Mouse (Mus musculus): ENCODE data around the gene Mark3. TPM values are rescaled to one million over a fixed set of nuclear protein-coding genes. Genes with fewer than 3 reads are reported as not detected.

Mark3 gene
- total and polyA plus RNA-seq, 3 experiments, result 34.3 to 51.2 (median 40.2) TPM

- Histone ChIP-seq H3K9ac (ENCODE audit: insufficient read depth, low read depth) (no peak overlapping the region), H3K4me2 (ENCODE audit: insufficient read depth, low read depth, poor library complexity, severe bottlenecking) (no peak overlapping the region), H3K27ac (ENCODE audit: insufficient read depth, low read depth) (no peak overlapping the region), H3K36me3 (replicated peaks in 1 of 2; ENCODE audit: control insufficient read depth in 1 of 2, insufficient read depth in 1 of 2, low read length in 1 of 2) (peaks cover 15 to 62% of the 10 kb centered on the region in 2 experiments), H3K27me3 (replicated peaks) (no peaks in the 10 kb centered on the region), H3K79me2 (replicated peaks; ENCODE audit: control insufficient read depth, extremely low read depth, insufficient read depth, poor library complexity, severe bottlenecking) (no peaks in the 10 kb centered on the region), H3K9me3 (replicated peaks; ENCODE audit: low read length) (no peaks in the 10 kb centered on the region), H3K4me1 (ENCODE audit: control insufficient read depth in 1 of 2, insufficient read depth in 2 of 2) (peaks cover 0 to 20% of the 10 kb centered on the region in 2 experiments; a peak in 1 of 4 replicates), H3K4me3 (replicated peaks in 1 of 3; ENCODE audit: low read depth in 2 of 3, low read length in 2 of 3, poor library complexity in 1 of 3) (no peak overlapping the region)
- dilution Hi-C loops (cut with MboI; ENCODE audit: extremely low pct_ligation_motif_present, extremely low pct_unique_long_range_greater_than_20kb, low sequenced_read_pairs), result no loop called here
- in situ Hi-C loops (cut with MboI; ENCODE audit: low pct_ligation_motif_present, low pct_unique_long_range_greater_than_20kb, low sequenced_read_pairs), result no loop called here
- no peak for TF ChIP-seq JUND (conservative IDR thresholded peaks at IDR 0.05; ENCODE audit: low read depth, low read length)
- no peak for TF ChIP-seq TBP (conservative IDR thresholded peaks at IDR 0.05; ENCODE audit: low read depth, low read length)
- no peak for TF ChIP-seq HCFC1 (IDR thresholded peaks at IDR 0.05; ENCODE audit: low read depth, low read length)
- TF ChIP-seq ZMIZ1 (IDR thresholded peaks at IDR 0.05; ENCODE audit: low read depth, low read length), result no peak
- no peak for TF ChIP-seq CHD2 (IDR thresholded peaks at IDR 0.05; ENCODE audit: low read length)
- TF ChIP-seq EP300 (IDR thresholded peaks at IDR 0.05; ENCODE audit: low read length), result no peak
- TF ChIP-seq ZKSCAN1 (IDR thresholded peaks at IDR 0.05; ENCODE audit: borderline replicate concordance, low read depth, low read length), result no peak
- no peak for TF ChIP-seq MEF2A (IDR thresholded peaks at IDR 0.05; ENCODE audit: borderline replicate concordance, low read depth, low read length)
- TF ChIP-seq BHLHE40 (IDR thresholded peaks at IDR 0.05; ENCODE audit: low read depth, low read length), result no peak
- no peak for TF ChIP-seq MXI1 (IDR thresholded peaks at IDR 0.05; ENCODE audit: low read depth, low read length)
- TF ChIP-seq JUN (IDR thresholded peaks at IDR 0.05; ENCODE audit: insufficient read depth, low read depth, low read length), result no peak
- no peak for TF ChIP-seq MAFK (IDR thresholded peaks at IDR 0.05; ENCODE audit: insufficient replicate concordance, low read length)
- TF ChIP-seq USF1 (IDR thresholded peaks at IDR 0.05; ENCODE audit: low read depth, low read length), result no peak
- no peak for DNase-seq (ENCODE audit: extremely low read depth)
Measured at GRCm38 (mm10) chr12:111608015-111608414, 33.7 kb downstream of the Mark3 start.

DNA sequence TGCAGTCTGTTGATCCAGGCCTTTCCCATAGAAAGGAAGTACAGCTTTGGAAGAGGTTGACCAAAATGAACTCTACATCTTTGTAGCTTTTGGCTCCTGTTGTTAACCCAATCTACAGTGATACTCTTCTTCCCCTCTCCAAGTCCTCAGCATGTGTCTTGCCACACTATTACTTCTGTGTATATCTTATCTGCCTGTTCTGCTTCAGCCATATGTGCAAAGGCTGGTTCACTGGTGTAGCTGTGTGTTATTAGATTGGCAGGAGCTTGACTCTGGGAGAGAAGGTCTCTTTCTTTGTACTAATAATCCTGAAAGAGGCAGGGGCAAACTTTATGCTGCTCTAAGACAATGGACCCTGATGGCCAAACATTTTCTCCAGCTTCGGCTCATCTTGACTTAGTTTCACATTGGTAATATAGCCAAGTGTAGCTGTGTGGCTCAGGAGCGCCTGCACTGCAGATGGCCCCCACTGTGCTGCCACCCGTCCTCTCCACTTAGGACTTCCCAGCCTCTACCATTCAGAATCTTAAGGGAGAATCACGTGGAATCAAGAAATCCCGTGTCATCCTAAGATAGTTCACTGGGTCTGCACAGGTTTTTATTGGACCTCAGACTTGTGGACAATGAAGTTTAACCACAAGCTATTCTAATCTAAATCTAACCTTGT is 40.3 kb downstream of the Mark3 start:
- in situ Hi-C loops (cut with MboI; ENCODE audit: low pct_ligation_motif_present, low pct_unique_long_range_greater_than_20kb, low sequenced_read_pairs), result no loop called here
- DNase-seq (ENCODE audit: extremely low read depth), result no peak
- Histone ChIP-seq H3K4me2 (ENCODE audit: insufficient read depth, low read depth, poor library complexity, severe bottlenecking) (no peak overlapping the region), H3K27me3 (replicated peaks) (no peaks in the 10 kb centered on the region), H3K4me1 (ENCODE audit: control insufficient read depth in 1 of 2, insufficient read depth in 2 of 2) (no peaks in the 10 kb centered on the region), H3K79me2 (replicated peaks; ENCODE audit: control insufficient read depth, extremely low read depth, insufficient read depth, poor library complexity, severe bottlenecking) (no peaks in the 10 kb centered on the region), H3K27ac (ENCODE audit: insufficient read depth, low read depth) (no peak overlapping the region), H3K4me3 (replicated peaks in 1 of 3; ENCODE audit: low read depth in 2 of 3, low read length in 2 of 3, poor library complexity in 1 of 3) (no peak overlapping the region), H3K9ac (ENCODE audit: insufficient read depth, low read depth) (no peak overlapping the region), H3K9me3 (replicated peaks; ENCODE audit: low read length) (no peaks in the 10 kb centered on the region), H3K36me3 (replicated peaks in 1 of 2; ENCODE audit: control insufficient read depth in 1 of 2, insufficient read depth in 1 of 2, low read length in 1 of 2) (peaks cover 20 to 68% of the 10 kb centered on the region in 2 experiments)
- dilution Hi-C loops (cut with MboI; ENCODE audit: extremely low pct_ligation_motif_present, extremely low pct_unique_long_range_greater_than_20kb, low sequenced_read_pairs), result no loop called here
- TF ChIP-seq JUN (IDR thresholded peaks at IDR 0.05; ENCODE audit: insufficient read depth, low read depth, low read length) (no peak), HCFC1 (IDR thresholded peaks at IDR 0.05; ENCODE audit: low read depth, low read length) (no peak), SMC3 (IDR thresholded peaks at IDR 0.05; ENCODE audit: low read depth, low read length) (no peak), MEF2A (IDR thresholded peaks at IDR 0.05; ENCODE audit: borderline replicate concordance, low read depth, low read length) (no peak), PAX5 (IDR thresholded peaks at IDR 0.05; ENCODE audit: low read length) (no peak), KAT2A (IDR thresholded peaks at IDR 0.05; ENCODE audit: insufficient replicate concordance, low read length) (no peak)
